In genomic region chr3:96173185-96173584, GRCm38 (mm10) we compare ENCODE assay signal across 9 mouse cellular contexts. TPM values are rescaled to one million over a fixed set of nuclear protein-coding genes. Genes with fewer than 3 reads are reported as not detected.
DNase-seq lines count a peak whose midpoint lies in the region; ATAC-seq and TF ChIP-seq lines count a peak whose summit lies in the region.
"Had no signal": no experiment of that assay in that cellular context is flagged by ENCODE, and none has a peak within 500 bp of the region (broad histone marks: within the 10 kb centered on the region; RNA-seq: fewer than 3 reads in every experiment).

No protein-coding gene starts in this region.

- TF ChIP-seq POLR2A in heart, adult 2 months (IDR thresholded peaks at IDR 0.05; ENCODE audit: insufficient read depth, low read depth, low read length): no peak

- H3K9me3 ChIP-seq in forebrain, embryonic 12.5 days: no peaks in the 10 kb centered on the region
- H3K9me3 ChIP-seq in liver, embryonic 14.5 days (ENCODE audit: control insufficient read depth, low read length): no peaks in the 10 kb centered on the region

- intact Hi-C loops in heart, adult 2 months (cut with DNase I): no loop called here

- H3K27me3 ChIP-seq in heart, adult 2 months (ENCODE audit: control insufficient read depth, insufficient read depth, low read length): no peaks in the 10 kb centered on the region
- H3K27me3 ChIP-seq in forebrain, embryonic 12.5 days: no peaks in the 10 kb centered on the region
- no peaks in the 10 kb centered on the region for H3K27me3 ChIP-seq in liver, embryonic 14.5 days (ENCODE audit: control insufficient read depth, insufficient read depth, low read length)

- no peak for TF ChIP-seq EP300 in heart, adult 2 months (IDR thresholded peaks at IDR 0.05; ENCODE audit: insufficient read depth, low read depth, low read length)
- TF ChIP-seq EP300 in liver, embryonic 14.5 days (IDR thresholded peaks at IDR 0.05; ENCODE audit: low read depth): no peak

- DNase-seq in heart, adult 2 months: no peak
- DNase-seq in heart, adult 11 months: no peak
- DNase-seq in A20 (ENCODE audit: low read depth, low spot score): peak; percentile 18
- no peak for DNase-seq in liver, embryonic 14.5 days (ENCODE audit: low read depth in 3 of 3, low spot score in 3 of 3)
- DNase-seq in adrenal gland, adult 8-10 months: no peak
- no peak for DNase-seq in right cerebral cortex, postnatal 36 days (ENCODE audit: low spot score in 2 of 2)
- DNase-seq in adrenal gland, postnatal 25 days: no peak
- DNase-seq: retina, postnatal 1 day had no signal

- H3K9ac ChIP-seq in heart, adult 2 months (ENCODE audit: low read depth, low read length): no peak overlapping the region; the same call in 1 of the 2 replicates
- peak overlapping the region; percentile 82 for H3K9ac ChIP-seq in forebrain, embryonic 12.5 days
- H3K9ac ChIP-seq in liver, embryonic 14.5 days (replicated peaks): peak overlapping the region; percentile 90

- peak overlapping the region; percentile 96 for H3K4me3 ChIP-seq in heart, adult 2 months
- peak overlapping the region; percentile 62 for H3K4me3 ChIP-seq in forebrain, embryonic 12.5 days (replicated peaks)
- H3K4me3 ChIP-seq in liver, embryonic 14.5 days (ENCODE audit: insufficient read depth in 1 of 2, low read depth in 2 of 2, low read length in 2 of 2): peak overlapping the region; percentile 65 to 93

- WGBS in heart, adult 2 months: 35% methylated on average over 7 of the region's 7 CpGs
- WGBS in forebrain, embryonic 12.5 days: 36% methylated on average over 7 of the region's 7 CpGs
- WGBS in liver, embryonic 14.5 days (ENCODE audit: insufficient replicate concordance): 25% methylated on average over 7 of the region's 7 CpGs

- no peak overlapping the region for H3K27ac ChIP-seq in heart, adult 2 months
- H3K27ac ChIP-seq in forebrain, embryonic 12.5 days: no peak overlapping the region
- H3K27ac ChIP-seq in liver, embryonic 14.5 days: no peak overlapping the region

- no peak for TF ChIP-seq CTCF in heart, adult 2 months (IDR thresholded peaks at IDR 0.05)
- TF ChIP-seq CTCF in liver, embryonic 14.5 days (IDR thresholded peaks at IDR 0.05; ENCODE audit: low read depth): no peak

- peak overlapping the region; percentile 94 for H3K4me2 ChIP-seq in forebrain, embryonic 12.5 days
- H3K4me2 ChIP-seq in liver, embryonic 14.5 days (ENCODE audit: low read depth): peak overlapping the region; percentile 94

- H3K79me2 ChIP-seq in heart, adult 2 months (replicated peaks; ENCODE audit: control insufficient read depth, insufficient read depth, low read length): no peaks in the 10 kb centered on the region; the same call in 1 of the 2 replicates

- ATAC-seq in forebrain, embryonic 12.5 days (ENCODE audit: low FRiP score): no peak
- no peak for ATAC-seq in liver, embryonic 14.5 days (ENCODE audit: insufficient read depth)

- H3K36me3 ChIP-seq in heart, adult 2 months (ENCODE audit: control insufficient read depth, insufficient read depth, low read length): peaks cover 14% of the 10 kb centered on the region
- peaks cover 52% of the 10 kb centered on the region for H3K36me3 ChIP-seq in forebrain, embryonic 12.5 days (replicated peaks)
- H3K36me3 ChIP-seq in liver, embryonic 14.5 days (replicated peaks; ENCODE audit: control insufficient read depth, insufficient read depth, low read depth): peaks cover 38% of the 10 kb centered on the region

- peaks cover 7% of the 10 kb centered on the region for H3K4me1 ChIP-seq in heart, adult 2 months (ENCODE audit: control insufficient read depth, insufficient read depth, low read length)
- peaks cover 37% of the 10 kb centered on the region for H3K4me1 ChIP-seq in forebrain, embryonic 12.5 days
- peaks cover 7 to 12% of the 10 kb centered on the region in 2 experiments; a peak in 3 of 4 replicates for H3K4me1 ChIP-seq in liver, embryonic 14.5 days (replicated peaks; ENCODE audit: control insufficient read depth in 2 of 2, insufficient read depth in 2 of 2, low read length in 1 of 2)

RNA-seq across cellular contexts. Expression of gene Sf3b4, which starts 1.1 kb away (rescaled TPM):
- 10 to 100 TPM; 15.7 to 16.5 TPM for total RNA-seq in heart, adult 2 months (2021)
- polyA plus RNA-seq in heart, adult 2 months (2012; rRNA removed): 19.2 and 23.0 TPM in 2 replicates
- 185 and 201 TPM in 2 replicates for polyA plus RNA-seq in forebrain, embryonic 12.5 days (2016; fragmentation: Nextera tagmentation; extraction: Ambion mirVana)
- 48.2 and 54.2 TPM in 2 replicates for polyA plus RNA-seq in liver, embryonic 14.5 days (2012; rRNA removed)
- polyA plus RNA-seq in liver, embryonic 14.5 days (2014; fragmentation: Nextera tagmentation; extraction: Ambion mirVana): 75.4 and 83.8 TPM in 2 replicates
- 10 to 100 TPM; 46.8 to 59.3 (median 50.8) TPM for total RNA-seq in adrenal gland, adult 8-10 months (2022)
- 55.3 and 58.9 TPM in 2 replicates for total RNA-seq in adrenal gland, postnatal 25 days (2021)

RNA-seq across cellular contexts. Expression of gene Sv2a, which starts 7.8 kb away (rescaled TPM):
- 1 to 10 TPM; 3.4 to 5.4 TPM for total RNA-seq in heart, adult 2 months (2021)
- polyA plus RNA-seq in heart, adult 2 months (2012; rRNA removed): 4.5 and 5.7 TPM in 2 replicates
- polyA plus RNA-seq in forebrain, embryonic 12.5 days (2016; fragmentation: Nextera tagmentation; extraction: Ambion mirVana): 22.9 and 24.3 TPM in 2 replicates
- polyA plus RNA-seq in liver, embryonic 14.5 days (2012; rRNA removed): 0.39 and 0.48 TPM in 2 replicates
- polyA plus RNA-seq in liver, embryonic 14.5 days (2014; fragmentation: Nextera tagmentation; extraction: Ambion mirVana): 0.10 and 0.39 TPM in 2 replicates
- total RNA-seq in adrenal gland, adult 8-10 months (2022): 10 to 100 TPM in 3 of 4 experiments, 1 to 10 TPM in 1; 9.4 to 16.7 (median 13.6) TPM
- total RNA-seq in adrenal gland, postnatal 25 days (2021): 7.3 and 11.8 TPM in 2 replicates

RNA-seq across cellular contexts. Expression of gene Mtmr11, which starts 11.4 kb away (rescaled TPM):
- total RNA-seq in heart, adult 2 months (2021): 1 to 10 TPM; 2.1 to 3.5 TPM
- polyA plus RNA-seq in heart, adult 2 months (2012; rRNA removed): 5.5 and 11.7 TPM in 2 replicates
- 13.4 and 17.8 TPM in 2 replicates for polyA plus RNA-seq in forebrain, embryonic 12.5 days (2016; fragmentation: Nextera tagmentation; extraction: Ambion mirVana)
- 2.7 and 2.8 TPM in 2 replicates for polyA plus RNA-seq in liver, embryonic 14.5 days (2012; rRNA removed)
- 1.9 and 2.1 TPM in 2 replicates for polyA plus RNA-seq in liver, embryonic 14.5 days (2014; fragmentation: Nextera tagmentation; extraction: Ambion mirVana)
- 10 to 100 TPM; 14.7 to 70.7 (median 43.7) TPM for total RNA-seq in adrenal gland, adult 8-10 months (2022)
- 16.3 and 27.0 TPM in 2 replicates for total RNA-seq in adrenal gland, postnatal 25 days (2021)

RNA-seq across cellular contexts. Expression of gene Bola1, which starts 46.3 kb away (rescaled TPM):
- total RNA-seq in heart, adult 2 months (2021): 10 to 100 TPM; 22.6 to 28.7 TPM
- 22.3 and 36.0 TPM in 2 replicates for polyA plus RNA-seq in heart, adult 2 months (2012; rRNA removed)
- polyA plus RNA-seq in forebrain, embryonic 12.5 days (2016; fragmentation: Nextera tagmentation; extraction: Ambion mirVana): 72.2 and 77.9 TPM in 2 replicates
- polyA plus RNA-seq in liver, embryonic 14.5 days (2012; rRNA removed): 32.2 and 34.0 TPM in 2 replicates
- polyA plus RNA-seq in liver, embryonic 14.5 days (2014; fragmentation: Nextera tagmentation; extraction: Ambion mirVana): 49.4 and 49.7 TPM in 2 replicates
- 10 to 100 TPM; 24.2 to 48.0 (median 33.0) TPM for total RNA-seq in adrenal gland, adult 8-10 months (2022)
- 39.3 and 42.4 TPM in 2 replicates for total RNA-seq in adrenal gland, postnatal 25 days (2021)

RNA-seq across cellular contexts. Expression of gene Hist2h2ab, which starts 46.5 kb away (rescaled TPM):
- 1 to 10 TPM; 1.9 to 2.0 TPM for total RNA-seq in heart, adult 2 months (2021)
- 0.35 TPM in 1 of 2 replicates, not detected in the other for polyA plus RNA-seq in heart, adult 2 months (2012; rRNA removed)
- polyA plus RNA-seq in forebrain, embryonic 12.5 days (2016; fragmentation: Nextera tagmentation; extraction: Ambion mirVana): 1.1 and 1.7 TPM in 2 replicates
- polyA plus RNA-seq in liver, embryonic 14.5 days (2012; rRNA removed): 0.68 TPM in 1 of 2 replicates, not detected in the other
- polyA plus RNA-seq in liver, embryonic 14.5 days (2014; fragmentation: Nextera tagmentation; extraction: Ambion mirVana): 0.52 TPM in 1 of 2 replicates, not detected in the other
- total RNA-seq in adrenal gland, adult 8-10 months (2022): 1 to 10 TPM; 4.8 to 9.2 (median 9.0) TPM
- 7.7 and 10.9 TPM in 2 replicates for total RNA-seq in adrenal gland, postnatal 25 days (2021)
